Mouse (Mus musculus): Measurements from ENCODE around the gene Sdcbp2. TPM values are rescaled to one million over a fixed set of nuclear protein-coding genes. Genes with fewer than 3 reads are reported as not detected.
"Not testable (repeated sequence)": the region's sequence is repeated elsewhere in the genome, so short reads cannot be mapped to it uniquely, and the experiment has no call there.

The Sdcbp2 gene
- total RNA-seq, 2 experiments from 2014 or later: 1.6 to 3.2 TPM

DNA sequence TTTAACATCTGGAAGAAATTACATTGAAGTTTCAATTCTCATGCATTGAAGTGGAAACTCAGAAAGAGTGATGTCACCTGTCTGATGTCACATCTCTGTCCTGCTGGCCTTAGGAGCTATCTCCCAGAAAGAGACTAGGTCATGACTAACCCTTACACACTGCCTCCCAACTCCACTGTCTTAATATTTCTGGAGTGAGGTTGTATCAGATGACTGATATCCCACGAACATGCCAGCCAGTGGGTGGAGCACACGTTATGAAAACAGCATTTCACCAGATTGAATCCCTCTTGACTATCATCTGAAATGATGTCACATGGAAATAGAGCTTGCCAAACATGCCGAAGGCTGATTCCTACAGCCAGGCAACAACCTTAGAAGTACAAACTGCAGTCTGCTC, 7.4 kb upstream of the Sdcbp2 start:
- intact Hi-C loops (cut with DNase I): no loop called here
- DNase-seq: peak; percentile 20 to 31

DNA sequence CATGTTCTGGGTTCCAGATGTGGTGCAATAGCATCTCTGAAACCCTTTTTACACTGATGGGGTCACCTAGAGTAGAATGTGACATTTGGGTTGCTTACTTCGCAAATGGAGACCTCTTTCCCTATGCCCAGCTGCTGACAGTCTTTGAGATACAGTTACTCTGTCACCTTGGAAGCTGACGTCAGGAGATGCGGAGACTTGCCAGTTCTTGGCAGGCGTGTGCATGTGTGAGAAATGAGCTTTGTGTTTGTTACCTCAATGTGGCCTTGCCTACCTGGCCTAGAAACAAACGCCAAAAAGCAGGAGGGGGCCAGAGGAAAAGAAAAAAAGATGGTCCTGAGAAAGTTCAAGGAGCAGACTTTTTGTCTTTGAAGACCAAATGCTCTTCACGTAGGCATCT, 5.6 kb upstream of the Sdcbp2 start:
- intact Hi-C loops (cut with DNase I): no loop called here
- no peak for DNase-seq

DNA sequence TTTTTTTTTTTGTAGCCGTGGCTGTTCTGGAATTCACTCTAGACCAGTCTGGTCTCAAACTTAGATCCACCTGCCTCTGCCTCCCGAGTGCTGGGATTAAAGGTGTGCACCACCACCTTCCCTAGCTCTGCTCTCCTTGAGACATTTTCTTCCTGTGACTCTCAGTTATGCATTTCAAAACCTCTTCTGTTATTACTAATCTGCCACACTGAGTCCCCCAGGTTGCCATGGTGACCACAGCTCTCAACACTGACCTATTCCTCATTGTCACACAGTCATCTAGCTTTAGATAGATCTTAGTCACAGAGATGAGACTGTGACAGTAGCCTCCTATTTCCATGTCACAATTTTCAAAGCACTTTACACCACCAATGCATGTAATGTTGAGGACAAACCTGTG, 3.0 kb upstream of the Sdcbp2 start:
- no peak for DNase-seq
- intact Hi-C loops (cut with DNase I): loop anchor here (2.0 kb wide), 1 partner anchor 25 kb away; no protein-coding TSS in a partner anchor

DNA sequence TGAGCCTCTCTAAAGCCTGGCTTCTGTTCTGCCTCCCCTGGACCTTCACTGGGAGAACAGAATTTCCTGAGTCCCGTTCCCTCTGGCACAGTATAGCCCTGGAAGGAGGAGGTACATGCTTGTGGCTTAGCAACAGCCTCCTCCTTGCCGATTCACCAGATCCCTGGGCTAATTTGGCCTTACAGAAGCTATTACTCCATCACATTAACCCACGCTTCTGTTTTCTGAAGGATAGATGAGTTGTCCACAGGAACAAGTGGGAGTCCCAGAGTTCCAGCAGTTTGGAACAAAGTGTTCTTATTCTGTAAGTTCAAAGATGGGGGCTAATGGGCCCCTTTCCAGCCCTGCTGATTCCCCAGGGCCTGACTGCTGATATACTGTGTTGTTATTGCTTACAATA, 1.2 kb downstream of the Sdcbp2 start:
- intact Hi-C loops (cut with DNase I): no loop called here
- no peak for DNase-seq

DNA sequence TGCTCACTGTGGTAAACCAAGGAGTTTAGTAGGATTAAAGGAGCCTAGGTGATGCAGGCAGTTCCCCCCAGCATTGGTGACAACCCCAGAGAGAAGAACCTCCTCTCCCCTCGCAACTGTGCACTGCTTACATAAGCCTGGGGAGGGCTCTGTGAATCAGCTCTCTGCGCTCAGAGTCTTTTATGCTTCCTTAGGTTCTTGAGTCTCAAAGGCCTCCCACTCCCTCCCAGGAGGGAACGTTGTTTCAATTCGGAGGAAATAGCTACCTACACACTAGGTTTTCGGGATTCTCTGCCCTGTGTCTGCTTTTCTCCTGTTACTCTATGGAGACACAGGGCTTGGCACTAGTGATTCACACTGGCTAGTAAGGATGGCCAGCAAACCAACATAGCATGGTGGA, 2.2 kb downstream of the Sdcbp2 start:
- DNase-seq: no peak
- intact Hi-C loops (cut with DNase I): loop anchor here (5.0 kb wide), 3 partner anchors 58 to 168 kb away; partner anchors contain the start of genes Psmf1 and Snph

DNA sequence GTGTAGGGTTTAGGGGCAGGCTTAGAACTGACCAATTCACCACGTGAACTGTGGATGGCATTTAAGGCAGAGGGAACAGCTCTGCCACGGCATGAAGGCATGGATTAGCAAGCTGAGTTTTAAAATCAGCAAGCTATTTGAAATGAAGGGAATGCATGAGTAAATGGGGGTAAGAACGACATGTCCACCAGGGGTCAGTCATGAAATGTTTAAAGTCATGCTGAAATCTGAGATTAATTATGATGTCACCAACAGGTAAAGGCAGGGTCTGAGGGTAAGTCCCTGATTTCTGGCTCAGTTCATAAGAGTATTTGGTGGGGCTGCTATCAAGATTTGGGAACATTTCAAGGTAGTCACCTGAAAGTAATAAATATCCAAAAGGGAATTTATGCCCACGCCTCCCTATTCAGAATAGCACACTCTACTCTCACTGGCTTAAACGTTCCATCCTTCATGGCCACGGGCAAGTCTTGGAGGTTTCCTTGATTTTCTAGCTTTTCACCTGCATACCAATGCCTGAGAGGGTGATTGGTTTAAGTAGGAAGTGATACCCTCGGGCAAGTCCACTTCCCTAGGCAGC, 2.8 kb downstream of the Sdcbp2 start:
- DNase-seq: peak; percentile 47 to 66
- intact Hi-C loops (cut with DNase I): loop anchor here (5.0 kb wide), 3 partner anchors 57 to 167 kb away; partner anchors contain the start of genes Psmf1 and Snph

DNA sequence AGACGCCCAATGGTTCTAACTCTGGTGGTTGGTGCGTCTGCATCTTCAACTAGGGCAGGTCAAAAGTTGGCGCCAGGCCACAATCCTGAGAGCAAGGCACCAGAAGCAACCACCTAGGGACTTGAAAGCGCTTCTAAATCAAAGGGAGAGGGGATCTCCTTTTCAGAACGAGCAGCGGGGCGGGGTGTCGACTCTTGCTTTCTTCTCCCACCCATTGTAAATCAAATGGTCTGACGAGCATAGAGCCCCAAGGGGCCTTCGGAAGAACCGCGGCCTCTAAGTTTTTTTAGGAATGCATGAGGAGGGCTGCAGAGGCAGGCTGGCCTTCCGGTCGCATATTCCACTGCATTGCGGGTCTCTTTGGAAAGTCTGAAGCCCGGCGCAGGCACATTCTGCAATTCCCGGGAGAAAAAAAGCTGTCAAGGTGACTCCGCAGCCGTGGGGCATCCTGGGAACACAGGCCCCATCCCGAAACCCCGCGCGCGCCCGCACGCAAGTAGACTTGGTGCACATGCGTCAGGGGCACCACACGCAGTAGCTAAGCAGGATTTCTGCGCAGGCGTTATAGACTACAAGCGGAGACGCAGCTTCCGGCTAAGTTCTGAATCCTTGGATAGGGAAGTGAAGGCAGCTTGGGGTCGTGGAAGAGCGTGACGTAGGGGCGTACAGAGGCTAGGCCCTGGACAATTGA, 3.4 kb downstream of the Sdcbp2 start:
- DNase-seq: peak; percentile 89 to 91
- intact Hi-C loops (cut with DNase I): loop anchor here (5.0 kb wide), 3 partner anchors 56 to 166 kb away; partner anchors contain the start of genes Psmf1 and Snph

DNA sequence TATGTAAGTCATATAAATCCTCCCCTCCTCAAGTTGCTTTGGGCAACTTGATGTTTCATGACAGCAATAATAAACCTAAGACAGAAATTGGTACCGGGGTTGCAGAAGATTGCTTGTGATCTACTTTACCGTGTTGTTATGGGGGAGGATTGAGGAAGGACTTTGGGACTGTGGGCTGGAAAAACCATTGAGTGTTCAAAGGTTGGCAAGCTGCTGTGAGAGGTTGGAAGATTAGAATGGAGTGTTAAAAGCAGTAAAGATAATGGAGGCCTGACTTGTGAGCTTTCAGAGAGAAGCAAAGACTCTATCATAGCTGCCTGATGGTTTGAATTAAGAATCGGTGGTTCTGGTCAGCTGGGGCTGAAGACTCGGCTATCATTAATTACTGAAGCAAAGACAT, 6.8 kb downstream of the Sdcbp2 start:
- intact Hi-C loops (cut with DNase I): loop anchor here (5.0 kb wide), 3 partner anchors 53 to 163 kb away; partner anchors contain the start of genes Psmf1 and Snph

DNA sequence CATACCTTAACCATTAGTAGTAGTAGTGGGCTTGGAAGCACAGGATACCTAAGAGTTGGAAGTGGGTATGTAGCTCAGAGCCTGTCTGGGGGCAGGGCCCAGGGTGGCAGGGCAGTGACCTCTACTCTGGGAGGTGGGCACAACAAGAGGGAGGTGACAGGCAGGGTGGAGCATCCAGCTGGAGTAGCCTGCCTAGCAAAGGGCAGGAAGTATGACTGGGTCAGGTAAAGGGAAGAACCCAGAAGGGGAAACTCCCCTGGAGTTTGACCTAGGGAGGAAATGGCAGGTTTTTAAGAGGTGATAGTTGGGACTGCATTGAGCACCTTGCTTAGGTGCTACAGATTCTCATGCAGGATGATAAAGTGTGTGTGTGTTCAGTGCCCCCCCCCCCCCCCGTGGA, 8.5 kb downstream of the Sdcbp2 start:
- intact Hi-C loops (cut with DNase I): no loop called here
- DNase-seq: no peak

More for the DNA sequence above, 6.8 kb downstream of the Sdcbp2 start:
- no peak for DNase-seq

DNA sequence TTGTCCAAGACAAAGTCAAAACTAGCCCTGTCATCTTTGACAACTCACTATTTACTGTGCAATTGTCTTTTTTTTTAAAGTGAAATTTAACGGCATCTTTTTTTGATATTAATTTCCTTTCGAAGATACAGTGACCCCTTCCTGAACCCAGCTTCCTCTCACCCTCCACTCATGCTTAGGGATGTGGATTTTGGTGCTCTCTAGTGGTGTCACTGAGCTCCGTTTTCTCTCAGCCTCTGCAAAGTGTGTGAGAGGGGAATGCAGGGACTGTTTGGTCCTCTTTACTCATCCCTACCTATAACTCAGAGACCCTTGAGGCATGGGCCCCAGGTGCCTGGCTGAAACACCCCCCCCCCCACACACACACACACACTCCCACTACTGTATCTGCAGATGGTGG, 13.5 kb downstream of the Sdcbp2 start:
- no peak for DNase-seq
- intact Hi-C loops (cut with DNase I): no loop called here

DNA sequence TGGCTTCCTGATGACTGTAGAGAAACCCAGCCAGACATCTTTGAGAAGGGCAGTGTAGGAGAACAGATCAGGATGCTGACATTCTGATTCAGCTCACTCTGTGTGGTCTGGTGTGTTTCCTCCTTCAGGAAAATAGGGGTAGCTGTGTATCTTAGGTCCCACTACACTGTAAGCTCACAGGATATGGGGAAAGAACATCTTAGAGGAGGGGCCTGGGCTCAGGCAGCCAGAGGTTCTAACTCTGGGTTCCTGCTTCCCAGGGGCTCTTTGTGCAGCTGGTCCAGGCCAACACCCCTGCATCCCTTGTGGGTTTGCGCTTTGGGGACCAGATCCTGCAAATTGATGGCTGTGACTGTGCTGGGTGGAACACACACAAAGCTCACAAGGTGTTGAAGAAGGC, 14.4 kb downstream of the Sdcbp2 start:
- no peak for DNase-seq
- intact Hi-C loops (cut with DNase I): no loop called here

DNA sequence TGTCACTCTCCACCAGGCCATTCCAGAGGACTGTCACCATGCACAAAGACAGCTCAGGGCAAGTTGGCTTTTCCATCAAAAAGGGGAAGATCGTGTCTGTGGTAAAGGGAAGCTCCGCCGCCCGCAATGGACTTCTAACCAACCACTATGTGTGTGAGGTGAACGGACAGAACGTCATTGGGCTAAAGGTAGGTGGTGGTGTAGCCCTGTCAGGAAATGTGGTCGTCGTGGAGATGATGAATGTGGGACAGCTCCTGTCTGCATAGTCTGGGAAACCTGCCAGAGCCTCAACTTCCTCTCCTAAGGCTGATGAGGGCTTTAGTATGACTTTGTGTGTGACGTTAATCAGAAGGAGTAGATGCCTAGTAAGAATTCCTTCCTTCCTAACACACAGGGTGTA, 14.9 kb downstream of the Sdcbp2 start:
- intact Hi-C loops (cut with DNase I): no loop called here
- DNase-seq: no peak

DNA sequence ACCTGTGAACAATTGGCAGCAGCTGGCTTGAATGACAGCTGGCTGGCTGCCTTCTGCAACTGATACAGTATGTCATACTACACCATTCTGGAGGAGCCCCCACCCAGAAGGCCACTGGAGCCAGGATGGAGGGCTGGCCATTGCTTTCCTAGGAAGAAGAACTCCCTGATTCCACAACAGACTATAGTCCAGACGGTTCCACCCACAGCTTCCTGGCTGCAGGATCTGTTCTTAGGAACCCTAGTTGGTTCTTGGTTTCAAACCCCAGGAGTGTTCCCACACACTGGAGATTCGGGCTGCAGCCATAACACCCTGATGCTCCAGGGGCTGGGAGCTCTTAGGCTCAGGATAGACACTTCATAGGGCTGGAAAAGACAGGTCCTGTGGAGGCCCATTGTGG, 25.6 kb downstream of the Sdcbp2 start:
- DNase-seq: no peak
- intact Hi-C loops (cut with DNase I): no loop called here

DNA sequence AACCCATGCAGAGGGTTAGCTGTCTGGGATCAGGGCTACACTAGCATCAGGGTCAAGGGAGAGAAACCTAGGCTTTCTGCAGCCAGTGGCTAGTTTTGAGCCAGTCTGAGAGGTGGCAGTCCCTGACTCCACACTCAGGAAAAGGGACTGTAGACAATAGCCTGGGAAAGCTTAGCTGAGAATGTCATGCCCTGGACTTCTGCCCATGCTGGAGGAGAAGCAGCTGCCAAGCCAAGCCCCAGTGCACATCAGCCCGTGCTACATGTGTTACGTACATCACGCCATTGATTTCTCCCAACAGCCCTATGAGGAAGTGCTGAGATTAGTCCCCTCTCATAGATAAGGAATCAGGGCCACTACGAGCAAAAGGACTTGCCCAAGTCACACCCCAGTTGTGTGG, 29.7 kb downstream of the Sdcbp2 start:
- intact Hi-C loops (cut with DNase I): no loop called here
- DNase-seq: peak; percentile 47 to 51

DNA sequence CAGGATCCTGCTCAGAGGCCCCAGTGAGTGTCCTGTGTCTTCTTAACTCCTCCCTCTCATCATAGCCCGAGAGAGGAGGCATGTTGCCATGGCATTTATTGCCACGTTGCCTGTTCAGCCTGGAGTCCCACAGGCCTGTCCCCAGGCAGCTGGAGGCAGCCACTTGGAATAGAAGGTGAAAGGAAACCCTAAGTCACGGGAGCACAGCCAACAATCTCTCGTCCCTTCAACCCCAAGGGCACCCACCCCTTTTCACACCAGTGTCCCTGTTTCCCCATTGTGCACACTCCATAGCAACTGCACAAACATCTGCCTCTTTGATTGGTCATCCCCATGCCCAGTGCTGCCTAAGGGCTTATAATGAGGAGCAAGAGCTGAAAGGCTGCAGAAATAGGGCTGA, 31.2 kb downstream of the Sdcbp2 start:
- intact Hi-C loops (cut with DNase I): no loop called here
- DNase-seq: no peak

DNA sequence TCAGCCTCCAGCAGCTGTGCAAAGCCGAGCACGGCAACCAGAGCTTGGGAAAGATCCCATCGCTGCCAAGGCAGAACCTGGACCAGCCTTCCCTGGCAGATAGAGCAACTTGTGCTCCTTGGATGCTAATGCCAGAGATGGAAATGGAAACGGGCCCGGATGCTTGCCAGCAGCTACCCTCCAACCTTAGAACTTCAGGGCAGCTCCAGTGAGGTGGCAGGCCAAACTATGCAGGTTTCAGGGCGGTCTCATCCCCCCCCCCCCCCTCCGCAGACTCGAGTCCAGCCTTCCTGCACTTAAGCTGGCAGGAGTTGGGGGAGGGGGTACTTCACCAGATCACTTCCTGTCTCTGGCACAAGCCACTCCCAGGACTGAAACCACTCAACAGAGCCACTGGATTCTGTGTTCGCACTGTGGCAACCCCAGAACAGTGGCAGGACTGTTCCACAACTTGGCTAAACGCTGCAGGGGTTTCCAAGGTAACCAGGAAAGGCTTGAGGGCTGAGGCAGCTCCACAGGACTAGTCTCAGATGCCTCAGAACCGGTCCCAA, 33.1 kb downstream of the Sdcbp2 start:
- DNase-seq: no peak

DNA sequence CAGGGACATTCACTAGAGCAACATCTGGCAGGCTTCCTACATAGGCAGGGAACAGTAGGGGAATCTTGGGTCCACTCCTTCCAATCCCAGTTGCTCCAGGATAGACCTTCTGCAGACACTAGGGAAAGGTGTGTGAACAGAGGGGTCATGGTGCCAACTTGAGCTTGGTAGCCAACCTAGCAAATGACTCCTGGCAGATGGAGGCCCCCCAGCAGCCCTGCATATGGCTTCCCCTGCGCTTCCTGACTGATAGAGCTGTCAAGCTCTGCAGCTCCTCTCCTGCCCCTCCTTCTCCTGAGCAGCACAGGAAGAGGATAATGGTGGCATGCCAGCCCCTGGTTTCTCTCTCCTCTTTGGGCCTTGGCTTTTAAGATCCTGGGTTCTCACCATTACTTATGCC, 36.0 kb downstream of the Sdcbp2 start:
- intact Hi-C loops (cut with DNase I): no loop called here

More for the DNA sequence above, 33.1 kb downstream of the Sdcbp2 start:
- intact Hi-C loops (cut with DNase I): no loop called here

DNA sequence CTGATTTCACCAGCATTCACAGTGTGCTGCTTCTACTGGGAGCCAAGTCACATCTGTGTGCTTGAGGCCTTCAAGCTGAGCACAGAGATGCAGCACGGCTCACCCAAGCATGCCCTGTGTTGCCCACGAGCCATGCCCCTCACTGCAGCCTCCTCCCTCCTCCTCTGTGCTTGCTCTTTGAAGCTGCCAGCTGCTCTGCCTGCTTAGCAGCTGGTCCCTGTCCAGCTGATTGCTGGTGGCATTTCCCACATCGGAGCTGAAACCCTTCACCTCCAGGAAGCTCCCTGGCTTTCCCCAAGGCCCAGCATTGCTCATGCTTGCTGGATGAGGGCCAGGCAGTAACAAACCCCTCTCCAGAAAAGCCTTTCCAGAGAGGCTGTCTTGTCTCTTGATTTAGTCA, 37.6 kb downstream of the Sdcbp2 start:
- DNase-seq: peak; percentile 10 to 14
- intact Hi-C loops (cut with DNase I): no loop called here

More for the DNA sequence above, 36.0 kb downstream of the Sdcbp2 start:
- no peak for DNase-seq

DNA sequence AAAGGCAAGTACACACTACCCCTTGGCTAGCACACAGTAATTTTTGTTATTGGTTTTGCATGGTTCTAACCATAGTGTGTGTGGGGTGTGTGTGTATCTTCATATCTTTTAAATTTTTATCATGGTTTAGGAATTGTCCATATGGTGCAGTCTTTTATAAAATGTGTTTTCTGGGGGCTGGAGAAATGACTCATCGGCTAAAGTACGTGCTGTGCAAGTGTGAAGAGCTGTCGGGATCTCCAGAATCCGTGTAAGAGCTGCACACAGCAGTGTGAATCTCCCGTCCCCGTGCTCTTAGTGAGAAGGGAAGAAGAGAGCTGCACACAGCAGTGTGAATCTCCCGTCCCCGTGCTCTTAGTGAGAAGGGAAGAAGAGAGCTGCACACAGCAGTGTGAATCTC, 43.4 kb downstream of the Sdcbp2 start:
- DNase-seq; intact Hi-C loops (cut with DNase I): not testable (repeated sequence)

DNA sequence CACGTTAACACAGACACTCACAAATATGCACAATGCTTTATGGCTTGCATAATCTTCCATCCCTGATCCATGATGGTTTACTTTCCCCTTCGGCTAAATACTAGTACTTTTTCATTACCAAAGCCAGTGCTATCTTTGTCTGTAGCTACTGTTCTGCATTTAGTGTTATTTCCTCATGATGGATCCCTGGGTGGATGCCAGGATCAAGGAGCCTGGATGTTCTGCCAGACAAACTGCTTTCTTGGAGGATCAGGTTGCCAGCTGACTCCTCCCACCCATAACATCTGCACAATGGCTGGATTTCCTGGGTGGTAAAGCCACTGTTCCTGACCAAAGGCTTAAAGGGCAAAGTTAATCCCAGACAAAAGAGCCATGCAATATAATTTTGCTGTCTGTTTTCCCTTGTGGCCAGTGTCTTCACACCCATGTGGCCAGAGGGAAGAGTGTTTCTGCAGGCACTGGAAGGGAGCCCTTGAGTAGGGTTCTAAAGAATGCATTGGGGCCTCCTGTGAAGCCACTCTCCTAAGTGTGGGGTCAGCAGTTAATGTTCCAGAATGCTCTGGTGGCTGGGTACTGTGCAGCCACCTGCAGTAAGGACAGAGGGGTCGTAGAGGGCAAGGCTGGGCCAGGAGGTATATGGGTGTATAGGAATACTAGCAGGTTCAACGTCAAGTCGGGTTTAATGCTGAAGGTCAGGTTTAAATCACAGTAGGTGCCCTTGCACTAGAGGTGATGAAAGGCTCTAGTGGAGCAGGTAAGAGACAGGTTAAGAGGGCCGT, 44.3 kb downstream of the Sdcbp2 start:
- intact Hi-C loops (cut with DNase I): no loop called here
- no peak for DNase-seq

DNA sequence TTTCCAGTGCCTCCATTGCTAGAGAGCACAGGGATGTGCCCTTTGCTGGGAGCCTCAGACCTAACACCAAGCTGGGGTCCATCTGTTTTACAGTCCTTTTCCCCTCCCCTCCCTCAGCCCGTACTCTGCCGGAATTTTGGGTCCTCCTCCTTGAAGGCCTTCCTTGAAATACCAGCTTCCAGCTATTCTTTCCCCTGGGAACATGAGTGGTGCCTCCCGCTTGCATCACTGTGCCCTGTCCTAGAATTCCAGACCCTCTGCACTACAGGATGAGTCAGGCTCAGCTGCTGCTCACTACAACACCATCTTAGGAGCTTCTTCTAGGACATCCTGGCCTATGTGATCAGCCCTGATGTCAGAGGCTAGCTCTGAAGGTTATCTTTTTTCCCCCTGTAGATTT, 51.4 kb downstream of the Sdcbp2 start:
- no peak for DNase-seq
- intact Hi-C loops (cut with DNase I): no loop called here
